Mouse (Mus musculus): ENCODE data around the gene Kdm2a. TPM values are rescaled to one million over a fixed set of nuclear protein-coding genes. Genes with fewer than 3 reads are reported as not detected.

The Kdm2a gene
- total RNA-seq, 4 experiments from 2014 or later, result 70.9 to 80.3 (median 75.2) TPM

DNA sequence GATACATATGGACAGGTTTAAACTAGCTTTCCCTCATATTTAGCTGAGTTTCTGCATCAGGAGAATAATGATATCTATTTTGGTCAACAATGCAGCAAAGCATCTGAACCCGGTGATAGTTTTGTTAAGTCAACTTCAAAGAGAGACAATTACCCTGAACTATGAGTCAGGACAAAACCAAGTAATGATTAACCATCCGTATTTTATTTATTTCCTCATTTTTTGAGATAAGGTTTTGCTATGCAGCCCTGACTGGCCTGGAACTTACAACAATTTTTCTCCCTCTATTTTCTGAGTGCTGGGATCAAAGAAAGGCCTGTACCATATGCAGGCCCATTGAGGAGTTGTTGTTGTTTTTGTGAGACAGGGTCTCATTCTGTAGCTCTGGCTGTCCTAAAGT, 67.5 kb downstream of the Kdm2a start:
- no peak for DNase-seq (ENCODE audit: low spot score in 2 of 2)

DNA sequence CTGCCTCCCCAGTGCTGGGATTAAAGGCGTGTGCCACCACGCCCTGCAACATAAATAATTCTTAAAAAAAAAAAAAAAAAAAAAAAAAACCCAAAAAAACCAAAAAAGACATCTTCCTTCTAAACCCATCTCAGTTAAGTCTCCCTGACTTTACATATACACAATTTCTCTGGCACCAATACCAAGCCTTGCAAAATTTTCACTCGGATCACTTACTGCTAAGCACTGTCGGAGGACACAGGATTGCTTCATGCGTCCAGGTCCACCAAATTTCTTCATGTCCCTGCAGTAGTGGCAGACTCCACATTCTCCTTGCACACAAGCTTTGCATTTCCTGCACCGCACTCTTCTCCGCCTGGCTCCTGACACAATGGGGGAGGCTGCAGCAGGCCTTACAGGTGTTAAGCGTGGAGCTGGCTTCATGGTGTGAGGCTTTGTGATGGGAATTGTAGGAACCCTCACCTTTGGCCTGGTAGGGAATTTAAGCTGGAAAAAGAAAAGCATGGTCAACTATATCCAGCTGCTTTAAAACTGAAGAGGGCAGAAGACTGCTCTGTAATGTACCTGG, 69.3 kb downstream of the Kdm2a start:
- no peak for DNase-seq (ENCODE audit: low spot score in 2 of 2)

DNA sequence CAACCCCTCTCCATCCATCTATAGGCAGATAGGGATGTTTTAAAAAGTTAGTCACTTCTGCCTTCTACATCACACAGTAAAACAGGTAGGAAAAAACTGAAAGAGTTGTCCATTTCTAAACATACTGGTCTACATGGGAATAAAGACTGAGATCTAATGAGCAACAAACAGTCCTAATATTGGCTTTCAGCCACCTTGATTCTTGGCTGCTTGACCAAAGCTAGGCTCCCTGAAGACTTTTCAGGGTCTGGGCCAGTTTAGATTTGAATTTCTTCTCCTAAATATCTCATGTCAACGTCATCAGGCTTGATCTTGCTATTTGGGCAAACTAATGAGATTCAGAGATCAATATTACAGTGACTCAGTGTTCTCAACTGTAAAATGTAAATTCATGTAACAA, 71.2 kb downstream of the Kdm2a start:
- no peak for DNase-seq (ENCODE audit: low spot score in 2 of 2)

DNA sequence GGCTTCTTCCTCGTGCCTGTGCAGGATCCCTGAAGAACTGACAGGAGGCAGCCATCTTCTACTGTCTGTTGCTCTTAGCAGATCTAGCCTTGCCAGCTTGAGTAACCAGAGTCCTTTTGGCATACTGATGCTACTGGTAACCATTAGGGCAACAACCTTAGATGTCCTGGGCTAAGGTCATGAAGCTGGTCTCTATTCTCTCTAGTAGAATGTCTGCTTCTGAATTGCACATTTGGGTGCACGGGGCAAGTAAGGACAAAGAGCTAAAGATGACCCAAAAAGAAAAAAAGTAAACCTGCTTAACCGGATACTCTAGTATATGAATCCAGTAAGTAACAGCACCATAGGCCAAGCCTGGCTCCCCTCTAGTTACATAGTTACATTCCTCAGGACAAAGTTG, 72.0 kb downstream of the Kdm2a start:
- no peak for DNase-seq (ENCODE audit: low spot score in 2 of 2)

DNA sequence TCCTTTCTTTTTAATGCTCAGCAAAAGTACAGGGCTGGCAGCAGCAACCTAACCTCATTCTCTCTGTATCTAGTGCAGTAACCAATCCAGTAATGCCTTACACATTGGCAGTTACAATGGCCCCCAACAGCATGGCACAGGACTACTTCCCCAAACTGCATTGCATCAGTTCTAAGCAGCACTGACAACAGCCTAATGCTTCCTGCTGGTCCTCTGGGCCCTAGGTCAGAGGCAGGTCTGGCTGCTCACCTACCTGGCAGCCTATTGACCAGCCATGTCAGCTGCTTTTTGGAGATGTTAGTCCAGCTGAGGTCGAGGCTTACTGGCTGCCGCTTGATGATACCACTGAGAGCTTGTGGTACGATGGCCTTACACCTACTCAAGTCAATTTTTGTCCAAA, 76.0 kb downstream of the Kdm2a start:
- DNase-seq (ENCODE audit: low spot score in 2 of 2), result no peak

DNA sequence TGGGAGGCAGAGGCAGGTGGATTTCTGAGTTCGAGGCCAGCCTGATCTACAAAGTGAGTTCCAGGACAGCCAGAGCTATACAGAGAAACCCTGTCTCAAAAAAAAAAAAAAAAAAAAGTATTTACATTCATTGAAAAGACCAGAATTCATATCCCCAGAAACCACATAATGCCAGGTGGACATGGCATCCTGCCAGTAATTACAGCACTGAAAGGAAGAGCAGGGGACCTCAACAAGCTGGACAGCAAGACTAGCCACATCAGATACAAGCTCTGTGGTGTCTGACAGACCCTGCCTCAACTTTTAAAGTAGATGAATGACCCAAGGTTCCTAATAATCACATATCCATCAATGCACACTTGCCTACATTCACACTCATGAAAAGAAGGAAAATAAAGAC, 76.5 kb downstream of the Kdm2a start:
- no peak for DNase-seq (ENCODE audit: low spot score in 2 of 2)

DNA sequence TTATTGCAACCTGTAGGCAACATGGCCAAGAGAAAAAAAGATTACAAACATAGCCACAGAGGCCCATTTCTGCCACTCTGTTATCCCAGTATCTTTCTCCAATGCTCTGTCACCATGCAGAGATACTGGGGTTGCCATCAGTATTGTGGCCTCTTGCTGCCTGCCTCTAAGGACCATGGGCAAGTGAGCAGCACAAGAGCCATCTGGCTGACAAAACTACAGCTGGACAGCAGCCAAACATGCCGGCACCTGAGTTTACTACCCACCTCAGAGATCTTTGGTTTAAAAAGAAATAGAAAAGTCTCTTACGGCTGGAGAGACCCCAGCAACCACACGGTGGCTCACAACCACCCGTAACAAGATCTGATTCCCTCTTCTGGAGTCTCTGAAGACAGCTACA, 78.8 kb downstream of the Kdm2a start:
- no peak for DNase-seq (ENCODE audit: low spot score in 2 of 2)

DNA sequence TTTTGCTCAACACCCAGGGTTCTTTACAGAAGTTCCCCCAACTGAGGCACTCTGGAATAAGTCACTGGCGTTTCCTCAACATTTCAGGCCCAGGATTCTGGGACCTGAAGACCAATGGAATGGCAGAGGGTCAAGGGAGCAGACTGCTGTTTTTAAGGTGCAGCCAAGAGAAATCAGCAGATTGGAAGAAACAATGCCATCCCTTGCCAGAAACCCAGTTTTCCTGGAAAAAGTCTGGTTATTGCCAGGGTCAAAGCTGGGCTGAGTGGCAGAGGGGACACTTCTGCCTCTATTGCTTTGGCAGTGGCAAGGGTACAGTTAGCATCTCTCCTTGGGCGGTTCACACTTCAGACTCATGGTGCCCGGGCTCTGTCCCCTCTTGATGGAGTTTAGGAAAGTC, 80.9 kb downstream of the Kdm2a start:
- no peak for DNase-seq (ENCODE audit: low spot score in 2 of 2)

DNA sequence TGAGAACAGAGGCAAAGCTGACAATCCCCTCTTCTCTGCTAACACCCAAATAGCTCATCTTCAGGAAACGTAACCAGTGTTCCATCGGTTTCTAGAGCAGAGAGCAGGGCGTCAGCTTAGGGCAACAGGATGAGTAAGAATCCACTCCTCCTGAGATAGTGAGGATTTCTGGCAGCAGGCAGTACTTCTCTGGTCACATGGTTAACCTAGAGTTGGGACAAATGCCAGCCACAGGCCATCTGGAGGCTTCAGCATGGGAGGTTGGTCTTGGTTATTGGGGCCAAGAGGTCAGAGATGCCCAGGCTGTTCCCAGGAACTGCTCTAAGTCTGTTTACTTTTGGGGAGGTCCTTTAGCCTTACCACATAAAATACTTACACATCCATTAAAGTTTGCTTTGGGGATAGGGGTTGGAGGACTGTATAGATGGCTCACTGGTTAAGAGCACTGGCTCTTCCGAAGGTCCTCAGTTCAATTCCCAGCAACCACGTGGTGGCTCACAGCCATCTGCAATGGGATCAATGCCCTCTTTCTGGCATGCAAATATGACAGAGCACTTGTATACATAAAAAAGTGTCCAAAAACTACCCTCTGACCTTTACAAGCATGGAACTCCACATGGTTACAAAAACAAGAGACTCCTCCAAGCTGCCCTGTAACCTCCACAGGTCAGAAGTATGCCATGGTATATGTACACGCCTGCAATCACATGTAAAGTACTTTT, 82.7 kb downstream of the Kdm2a start:
- no peak for DNase-seq (ENCODE audit: low spot score in 2 of 2)

DNA sequence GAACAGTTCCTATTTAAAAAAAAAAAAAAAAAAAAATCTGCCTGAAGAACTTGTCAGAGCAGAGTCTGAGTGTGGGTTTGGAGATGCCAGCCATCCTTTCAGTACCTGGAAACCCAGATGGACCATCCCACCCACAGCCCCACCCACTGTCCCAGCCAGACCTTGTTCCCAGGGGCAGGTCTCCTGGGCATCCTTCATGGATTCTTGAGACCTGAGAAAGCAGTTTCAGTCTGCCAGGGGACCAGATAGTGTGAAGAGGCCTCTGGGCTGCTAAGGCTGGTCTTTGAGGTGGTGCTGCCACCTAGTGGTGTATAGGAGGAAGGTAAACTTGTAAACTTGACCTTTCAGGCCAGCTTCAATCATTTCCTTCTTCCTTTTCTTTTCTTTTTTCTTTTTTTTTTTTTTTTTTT, 88.3 kb downstream of the Kdm2a start:
- no peak for DNase-seq (ENCODE audit: low spot score in 2 of 2)

DNA sequence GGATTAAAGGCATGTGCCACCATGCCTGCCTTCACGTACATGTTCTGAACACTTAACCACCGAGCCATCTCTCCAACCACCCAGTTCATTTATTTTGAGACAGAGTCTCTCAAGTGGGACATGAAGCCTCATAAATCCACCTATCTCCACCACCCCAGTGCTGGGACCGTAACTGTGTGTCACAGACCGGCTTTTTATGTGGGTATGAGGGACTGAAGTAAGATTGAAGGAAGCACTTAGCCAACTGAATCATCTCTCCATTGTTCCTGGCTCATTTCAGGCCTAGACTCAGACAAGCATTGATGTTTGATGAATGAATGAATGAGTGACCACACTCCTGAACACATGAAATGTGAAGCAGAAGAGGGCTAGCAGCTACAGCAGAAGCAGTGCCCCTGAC, 88.8 kb downstream of the Kdm2a start:
- no peak for DNase-seq (ENCODE audit: low spot score in 2 of 2)

DNA sequence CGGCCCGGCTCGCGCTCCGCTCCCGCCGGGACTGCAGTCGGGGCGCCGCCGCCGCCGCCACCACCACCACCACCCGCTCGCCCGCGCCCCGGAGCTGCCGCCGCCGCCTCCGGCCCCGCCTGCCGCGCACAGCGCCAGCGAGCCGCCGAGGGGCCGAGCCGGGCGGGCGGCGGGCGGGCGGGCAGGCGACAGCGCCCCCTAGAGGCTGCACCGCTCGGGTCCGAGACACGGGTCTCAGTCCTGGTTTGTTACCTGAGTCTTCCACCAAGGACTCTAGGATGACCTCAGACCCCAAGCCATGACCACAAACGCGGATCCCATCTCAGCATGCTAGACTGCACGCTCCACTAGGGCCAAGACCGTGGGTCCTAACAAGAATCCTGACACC, 91.9 kb downstream of the Kdm2a start, which contains the start of gene Grk2:
Gene Grk2, minus strand, starts transcription at position 33 of the 388 bp plus-strand sequence.
- DNase-seq (ENCODE audit: low spot score in 2 of 2), result peak in 1 of 2 experiments; percentile 56

DNA sequence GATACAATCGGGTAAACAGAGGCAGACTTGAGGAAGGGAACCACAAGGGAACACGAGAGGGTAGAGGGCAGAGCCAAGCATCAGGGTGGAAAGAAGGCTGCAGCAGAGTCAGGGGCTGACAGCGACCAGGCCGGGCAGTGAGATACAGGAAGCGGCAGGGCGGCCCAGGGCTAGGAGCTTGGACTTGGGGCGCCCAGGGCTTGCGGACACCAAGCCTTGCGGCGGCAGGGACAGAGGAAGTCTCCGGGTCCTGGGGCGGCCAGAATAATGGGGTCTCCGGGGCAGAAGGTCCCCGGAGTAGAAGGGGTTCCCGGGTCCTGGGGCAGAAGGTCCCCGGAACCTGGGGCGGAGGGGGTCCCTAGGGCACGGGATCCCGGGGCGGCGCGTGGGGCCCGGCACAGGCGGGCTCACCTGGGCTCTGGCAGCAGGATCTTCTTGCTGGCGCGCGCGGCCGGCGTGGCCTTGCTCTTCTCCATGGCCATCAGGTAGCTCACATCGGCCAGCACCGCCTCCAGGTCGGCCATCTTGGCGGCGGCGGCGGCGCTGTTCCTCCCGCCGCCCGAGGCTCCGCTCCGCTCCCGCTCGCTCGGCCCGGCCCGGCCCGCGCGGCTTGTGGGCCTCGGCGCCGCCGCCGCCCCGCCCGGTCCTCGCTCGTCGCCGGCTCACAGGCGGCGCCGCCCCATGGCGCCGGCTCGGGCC, 92.4 kb downstream of the Kdm2a start:
- no peak for DNase-seq (ENCODE audit: low spot score in 2 of 2)

DNA sequence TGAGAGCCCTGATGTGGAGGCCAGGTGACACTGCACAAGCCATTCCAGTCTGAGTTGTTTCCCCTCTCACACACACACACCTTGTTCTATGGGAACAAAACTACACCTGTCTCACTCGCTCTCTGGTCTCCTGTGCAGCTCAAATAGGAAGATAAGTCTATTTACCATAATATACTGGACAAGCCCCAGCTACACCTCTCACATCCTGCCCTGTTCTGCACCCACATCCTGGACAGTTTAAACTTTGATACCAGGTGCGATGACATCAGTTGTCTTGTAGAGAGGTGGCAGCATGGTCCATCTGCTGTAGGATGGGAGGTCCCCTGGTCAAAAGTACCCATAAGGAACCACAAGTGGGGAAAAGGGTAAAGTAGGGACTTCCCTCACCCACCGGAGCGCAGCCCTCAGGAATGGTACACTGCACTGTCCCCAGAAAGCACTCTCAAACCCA, 93.2 kb downstream of the Kdm2a start:
- no peak for DNase-seq (ENCODE audit: low spot score in 2 of 2)

DNA sequence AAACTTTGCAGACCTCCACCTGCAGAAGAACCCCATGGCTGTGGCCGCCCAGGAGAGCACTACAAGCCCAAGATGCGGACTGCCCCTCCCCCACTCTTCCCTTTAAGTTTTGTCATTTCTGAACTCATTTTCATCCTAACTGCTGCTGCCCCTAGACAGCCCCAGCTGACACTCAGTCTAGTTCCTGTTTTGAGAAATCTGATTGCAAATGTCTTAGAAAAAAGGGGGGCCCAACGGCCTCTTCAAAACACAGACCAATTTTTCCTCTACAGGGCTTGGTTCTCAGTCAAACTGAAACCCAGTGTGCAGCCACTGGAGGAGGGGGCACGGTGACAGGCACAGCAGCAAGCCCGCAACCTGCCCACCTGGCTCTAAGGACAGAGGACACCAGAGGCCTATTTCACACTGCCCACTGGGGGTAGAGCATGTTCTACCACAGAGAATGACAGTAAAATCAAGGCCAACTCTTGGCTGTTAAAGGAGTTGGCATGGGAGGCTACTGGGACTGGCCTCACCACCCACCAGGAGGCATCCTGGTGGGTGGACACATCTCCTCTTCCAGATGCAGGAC, 93.7 kb downstream of the Kdm2a start:
- DNase-seq (ENCODE audit: low spot score in 2 of 2), result no peak

DNA sequence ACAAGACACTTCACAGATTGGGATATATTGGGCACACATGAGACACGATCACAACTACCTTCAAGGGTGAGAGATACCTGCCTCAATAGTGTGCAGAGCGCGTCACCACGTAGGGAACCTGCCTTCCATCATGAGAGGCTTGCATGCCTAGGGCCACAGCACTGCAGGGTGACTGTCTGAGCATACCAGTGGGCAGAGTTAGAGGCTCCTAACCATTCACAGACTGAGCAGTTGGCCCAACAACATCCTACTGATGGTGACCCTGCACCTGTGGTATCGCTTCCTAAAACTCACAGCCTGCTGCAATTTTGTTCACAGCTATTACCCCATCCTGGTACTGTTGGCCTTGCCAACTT, 94.5 kb downstream of the Kdm2a start:
- DNase-seq (ENCODE audit: low spot score in 2 of 2), result no peak

DNA sequence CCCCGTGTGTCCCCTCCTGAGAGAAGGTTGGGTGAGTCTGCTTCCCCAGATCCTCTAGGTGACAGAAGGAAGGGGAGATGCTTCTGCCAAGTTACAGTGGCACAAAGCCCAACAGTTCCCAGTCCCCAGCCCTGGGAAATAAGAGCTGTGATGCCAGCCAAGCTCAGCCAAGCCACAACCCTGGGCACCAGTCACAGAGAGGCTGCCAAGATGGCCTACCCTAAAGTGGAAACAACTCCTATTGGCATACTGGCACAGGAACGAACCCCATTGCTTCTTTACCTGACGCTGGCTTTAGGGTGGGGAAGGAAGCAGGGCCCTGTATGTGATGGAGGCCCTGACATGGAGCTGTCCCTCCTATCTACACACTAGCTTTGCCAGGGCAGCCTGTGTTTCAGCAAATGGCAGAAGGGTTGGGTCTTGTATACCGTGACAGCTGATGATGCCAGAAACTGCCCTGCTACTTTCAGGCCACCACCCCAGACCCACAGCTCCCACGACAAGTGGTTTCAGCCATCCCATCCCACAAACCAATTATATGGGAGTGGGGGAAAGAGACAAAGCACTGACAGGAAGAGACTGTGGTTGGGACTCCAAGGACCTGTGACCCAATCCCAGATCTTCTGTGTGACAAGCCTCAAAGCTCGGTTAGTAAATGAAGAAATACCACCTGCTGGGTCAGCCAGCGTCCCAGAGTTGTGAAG, 95.0 kb downstream of the Kdm2a start:
- DNase-seq (ENCODE audit: low spot score in 2 of 2), result no peak

DNA sequence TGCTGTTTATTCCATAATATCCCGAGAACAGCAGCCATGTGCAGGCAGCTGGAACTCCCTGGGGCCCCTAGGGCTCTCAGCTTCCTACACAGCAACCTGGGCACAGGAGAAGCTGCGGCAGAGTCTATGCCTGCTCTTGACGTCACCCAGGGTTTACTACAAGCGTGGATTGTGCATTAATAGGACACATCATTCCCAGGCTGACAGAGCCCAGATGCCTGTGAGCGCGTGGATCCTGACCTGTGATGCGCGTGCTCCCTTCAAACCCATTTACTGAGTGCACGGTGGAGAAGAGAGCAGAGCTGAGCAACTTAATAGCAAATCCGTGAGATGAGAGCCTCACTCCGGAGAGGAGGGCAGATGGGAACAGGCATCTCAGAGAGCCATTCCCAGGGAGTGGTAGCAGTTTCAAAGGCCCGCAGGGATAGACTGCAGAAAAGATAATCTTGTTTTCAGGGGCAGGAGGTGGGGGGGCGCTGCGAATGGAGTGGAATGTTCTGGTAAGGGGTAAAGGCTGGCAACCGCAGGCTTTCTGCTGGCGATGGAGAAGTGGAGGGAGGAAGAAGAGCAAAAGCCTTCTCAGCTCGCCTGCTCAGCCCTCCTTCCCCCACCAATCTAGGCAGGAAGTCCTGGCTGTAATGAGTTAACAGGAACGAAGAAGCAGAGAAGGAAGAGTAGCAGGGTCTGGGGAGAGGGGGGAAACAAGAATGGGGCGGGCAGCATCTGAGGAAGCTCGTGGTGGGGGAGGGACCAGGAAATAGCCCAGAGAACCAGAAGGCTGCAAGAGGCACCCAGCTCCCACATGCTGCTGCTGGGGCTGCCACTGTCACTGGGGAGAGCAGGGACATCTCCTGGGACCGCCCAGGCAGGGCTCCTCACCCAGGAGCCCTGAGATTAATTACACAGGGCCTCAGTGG, 96.1 kb downstream of the Kdm2a start:
- DNase-seq (ENCODE audit: low spot score in 2 of 2), result no peak

DNA sequence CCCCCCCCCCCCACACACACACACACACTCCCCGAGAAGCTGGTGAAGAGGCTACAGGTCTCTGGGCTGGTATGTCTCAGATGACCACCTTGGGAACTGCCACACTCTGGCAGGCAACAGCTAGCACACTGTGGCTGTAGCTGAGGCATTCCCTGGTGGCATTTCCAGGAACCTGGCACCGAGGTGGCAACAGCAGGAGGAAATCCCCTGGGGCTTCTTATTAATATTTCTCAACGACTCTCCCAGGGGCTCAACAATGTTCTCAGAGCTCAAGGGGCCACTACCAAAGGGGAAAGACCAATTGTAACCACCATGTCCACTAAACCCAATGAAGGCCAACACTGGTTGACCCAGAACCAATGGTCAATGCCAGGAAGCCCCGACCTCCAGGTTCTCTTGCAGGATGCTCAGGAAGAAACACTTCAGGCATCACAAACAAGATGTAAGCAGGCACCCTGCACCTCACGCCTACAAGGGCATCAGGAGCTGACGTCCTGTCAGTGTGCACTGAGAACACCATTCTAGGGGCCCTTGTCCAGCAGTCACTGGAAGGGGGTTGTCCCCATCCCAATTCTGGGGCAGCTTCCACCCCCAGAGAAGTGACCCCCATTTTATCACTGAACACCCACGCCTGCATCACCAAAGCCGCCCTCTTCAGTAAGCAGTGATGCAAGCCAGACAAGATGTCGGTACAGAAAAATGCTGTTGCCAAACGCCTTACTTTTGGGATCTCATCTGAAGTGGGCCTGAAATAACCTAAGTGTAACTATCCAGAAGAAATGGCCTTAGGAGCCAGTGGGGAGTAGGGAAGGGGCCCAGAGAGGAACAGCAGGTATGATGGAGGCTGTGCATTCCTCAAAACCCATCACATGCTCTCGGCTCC, 97.0 kb downstream of the Kdm2a start:
- DNase-seq (ENCODE audit: low spot score in 2 of 2), result no peak

DNA sequence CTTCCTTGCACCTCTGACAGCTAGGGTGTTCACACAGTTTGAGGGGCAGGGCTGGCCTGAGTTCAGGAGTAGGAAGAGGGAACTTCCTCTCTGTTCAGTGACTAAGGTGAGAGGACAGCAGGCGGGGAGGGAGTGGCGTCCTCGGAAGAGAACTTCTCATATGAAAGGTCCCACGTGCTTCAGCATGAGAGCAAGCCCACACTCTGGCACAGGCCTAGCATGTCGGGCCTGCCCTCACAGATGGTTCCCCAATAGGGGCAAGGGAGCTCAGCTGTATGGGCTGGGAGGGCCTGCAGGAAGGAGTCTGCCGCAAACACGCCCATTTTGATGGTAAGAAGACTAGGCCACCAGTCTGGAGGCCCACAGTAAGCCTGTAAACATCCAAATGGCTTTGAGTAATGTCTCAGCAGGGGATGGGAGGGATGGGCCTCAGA, 97.8 kb downstream of the Kdm2a start:
- no peak for DNase-seq (ENCODE audit: low spot score in 2 of 2)
